Mouse (Mus musculus): ENCODE results near the gene Rsg1. TPM values are rescaled to one million over a fixed set of nuclear protein-coding genes. Genes with fewer than 3 reads are reported as not detected.

The Rsg1 gene
- polyA plus RNA-seq (2014; fragmentation: Illumina TruSeq; extraction: RNeasy Lipid Tissue Mini Kit (QIAGEN cat#74804); ENCODE audit: low read depth, low replicate concordance), result 0.78 TPM

GRCm38 (mm10) chr4:141213770-141214336 lies at the start of gene Rsg1:
Gene Rsg1, plus strand, starts transcription at chr4:141213956.

GRCm38 (mm10) chr4:141239388-141240125 lies 25.8 kb downstream of the Rsg1 start, which contains the start of gene Arhgef19:
Gene Arhgef19, plus strand, starts transcription at chr4:141239499.

Other genes with a start within 250 kb of the Rsg1 start
- 28.6 TPM for gene Atp13a2, start 227.1 kb upstream of the Rsg1 start, polyA plus RNA-seq (2014; fragmentation: Illumina TruSeq; extraction: RNeasy Lipid Tissue Mini Kit (QIAGEN cat#74804); ENCODE audit: low read depth, low replicate concordance)
- 16.9 TPM for gene Mfap2, start 203.5 kb upstream of the Rsg1 start, polyA plus RNA-seq (2014; fragmentation: Illumina TruSeq; extraction: RNeasy Lipid Tissue Mini Kit (QIAGEN cat#74804); ENCODE audit: low read depth, low replicate concordance)
- gene Crocc, start 153.4 kb upstream of the Rsg1 start, polyA plus RNA-seq (2014; fragmentation: Illumina TruSeq; extraction: RNeasy Lipid Tissue Mini Kit (QIAGEN cat#74804); ENCODE audit: low read depth, low replicate concordance), result 15.9 TPM
- 53.0 TPM for gene Necap2, start 135.6 kb upstream of the Rsg1 start, polyA plus RNA-seq (2014; fragmentation: Illumina TruSeq; extraction: RNeasy Lipid Tissue Mini Kit (QIAGEN cat#74804); ENCODE audit: low read depth, low replicate concordance)
- gene Spata21, start 125.6 kb upstream of the Rsg1 start, polyA plus RNA-seq (2014; fragmentation: Illumina TruSeq; extraction: RNeasy Lipid Tissue Mini Kit (QIAGEN cat#74804); ENCODE audit: low read depth, low replicate concordance), result 14.1 TPM
- gene Szrd1, start 74.2 kb upstream of the Rsg1 start, polyA plus RNA-seq (2014; fragmentation: Illumina TruSeq; extraction: RNeasy Lipid Tissue Mini Kit (QIAGEN cat#74804); ENCODE audit: low read depth, low replicate concordance), result 40.6 TPM
- gene Fbxo42, start 66.0 kb upstream of the Rsg1 start, polyA plus RNA-seq (2014; fragmentation: Illumina TruSeq; extraction: RNeasy Lipid Tissue Mini Kit (QIAGEN cat#74804); ENCODE audit: low read depth, low replicate concordance), result 9.8 TPM
- gene Arhgef19, start 25.5 kb downstream of the Rsg1 start, polyA plus RNA-seq (2014; fragmentation: Illumina TruSeq; extraction: RNeasy Lipid Tissue Mini Kit (QIAGEN cat#74804); ENCODE audit: low read depth, low replicate concordance), result 5.9 TPM
- 4.4 TPM for gene Epha2, start 87.3 kb downstream of the Rsg1 start, polyA plus RNA-seq (2014; fragmentation: Illumina TruSeq; extraction: RNeasy Lipid Tissue Mini Kit (QIAGEN cat#74804); ENCODE audit: low read depth, low replicate concordance)
- 0.93 TPM for gene Fam131c, start 154.3 kb downstream of the Rsg1 start, polyA plus RNA-seq (2014; fragmentation: Illumina TruSeq; extraction: RNeasy Lipid Tissue Mini Kit (QIAGEN cat#74804); ENCODE audit: low read depth, low replicate concordance)
- 0.12 TPM for gene Clcnka, start 184.8 kb downstream of the Rsg1 start, polyA plus RNA-seq (2014; fragmentation: Illumina TruSeq; extraction: RNeasy Lipid Tissue Mini Kit (QIAGEN cat#74804); ENCODE audit: low read depth, low replicate concordance)
- gene Clcnkb, start 202.1 kb downstream of the Rsg1 start, polyA plus RNA-seq (2014; fragmentation: Illumina TruSeq; extraction: RNeasy Lipid Tissue Mini Kit (QIAGEN cat#74804); ENCODE audit: low read depth, low replicate concordance), result 10.3 TPM
- gene Hspb7, start 206.8 kb downstream of the Rsg1 start, polyA plus RNA-seq (2014; fragmentation: Illumina TruSeq; extraction: RNeasy Lipid Tissue Mini Kit (QIAGEN cat#74804); ENCODE audit: low read depth, low replicate concordance), result 8.9 TPM
- gene Srarp, start 222.1 kb downstream of the Rsg1 start, polyA plus RNA-seq (2014; fragmentation: Illumina TruSeq; extraction: RNeasy Lipid Tissue Mini Kit (QIAGEN cat#74804); ENCODE audit: low read depth, low replicate concordance), result 0.50 TPM
- 13.0 TPM for gene Zbtb17, start 230.7 kb downstream of the Rsg1 start, polyA plus RNA-seq (2014; fragmentation: Illumina TruSeq; extraction: RNeasy Lipid Tissue Mini Kit (QIAGEN cat#74804); ENCODE audit: low read depth, low replicate concordance)

Measured in adipose tissue, adult 10 weeks (tissue).